Mouse (Mus musculus) adrenal gland, adult 8-10 months (tissue): ENCODE data around the gene Mecom. TPM values are rescaled to one million over a fixed set of nuclear protein-coding genes. Genes with fewer than 3 reads are reported as not detected.

Source experiments
- DNase-seq: peaks from one replicate; pipeline ENCODE4 v3.0.0; 2022
- total RNA-seq, 4 experiments: library from RNA; stranded (reverse); gene quantifications; 2 replicates each; pipeline ENCODE4 v1.2.4; 2022

The Mecom gene
- total RNA-seq, 4 experiments from 2014 or later: 5.9 to 8.9 (median 6.3) TPM

DNA sequence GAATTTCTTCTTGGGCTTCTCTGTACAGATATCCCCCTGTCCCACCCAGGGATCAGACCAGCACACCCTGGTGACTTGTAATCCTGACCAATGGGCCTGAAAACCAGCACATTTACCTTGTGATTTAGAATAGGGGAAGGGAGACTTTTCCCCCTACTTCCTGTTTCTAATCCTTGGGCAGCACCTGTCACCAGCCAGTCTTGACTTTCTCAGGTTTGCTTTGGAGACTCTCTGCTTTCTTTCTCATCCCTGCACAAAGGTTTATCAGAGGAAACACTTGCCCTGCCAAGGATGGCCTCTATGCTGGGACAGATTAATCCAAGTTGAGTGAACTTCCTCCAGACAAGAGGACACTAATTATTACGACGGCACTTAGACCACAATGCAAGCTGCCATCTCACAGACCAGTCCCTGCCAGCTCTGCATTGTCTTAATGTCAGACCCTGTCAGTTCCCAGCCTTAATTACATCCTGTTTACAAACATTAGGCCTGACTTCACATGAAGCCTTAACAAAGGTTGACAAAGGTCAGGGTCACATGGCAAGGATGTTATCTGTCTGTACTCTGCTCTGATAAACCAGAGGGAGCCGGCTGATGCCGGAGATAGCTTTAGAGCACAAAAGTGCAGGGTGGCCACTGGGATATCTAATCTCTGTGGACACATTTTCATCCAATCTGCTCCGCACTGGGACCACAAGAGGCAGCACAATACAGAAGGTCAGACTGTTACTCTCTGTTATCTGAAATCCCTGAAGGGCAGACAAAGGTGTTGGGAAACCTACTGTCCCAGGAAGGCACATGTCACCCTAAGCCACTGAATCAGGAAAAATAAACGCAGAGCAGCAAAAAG is 193.7 kb downstream of the Mecom start:
- DNase-seq: peak; percentile 11

GRCm38 (mm10) chr3:30349279-30349678 is 198.5 kb downstream of the Mecom start:
- DNase-seq: no peak

GRCm38 (mm10) chr3:30344151-30344550 is 203.7 kb downstream of the Mecom start:
- no peak for DNase-seq

GRCm38 (mm10) chr3:30332337-30332736 is 215.5 kb downstream of the Mecom start:
- no peak for DNase-seq

DNA sequence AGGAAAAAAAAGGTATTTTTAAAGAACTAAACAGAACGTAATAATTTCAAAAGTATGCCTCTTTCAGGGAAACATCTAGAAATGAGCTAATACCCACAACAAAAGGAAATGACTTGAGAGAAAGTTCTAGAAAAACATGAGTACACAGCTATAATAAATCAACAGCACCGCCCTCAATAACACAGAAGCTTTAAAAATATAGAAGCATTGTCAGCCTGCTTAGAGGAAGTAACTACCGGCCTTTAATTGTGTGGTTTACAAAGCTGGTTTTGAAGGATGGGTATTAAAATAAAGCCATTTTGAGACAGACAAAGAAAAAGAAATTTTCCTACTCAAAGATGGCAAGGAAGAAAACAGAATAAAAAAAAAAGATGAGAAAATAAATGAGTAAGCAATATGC is 217.3 kb downstream of the Mecom start:
- DNase-seq: no peak

GRCm38 (mm10) chr3:30330021-30330420 is 217.8 kb downstream of the Mecom start:
- DNase-seq: no peak

GRCm38 (mm10) chr3:30314955-30315354 is 232.9 kb downstream of the Mecom start:
- no peak for DNase-seq

DNA sequence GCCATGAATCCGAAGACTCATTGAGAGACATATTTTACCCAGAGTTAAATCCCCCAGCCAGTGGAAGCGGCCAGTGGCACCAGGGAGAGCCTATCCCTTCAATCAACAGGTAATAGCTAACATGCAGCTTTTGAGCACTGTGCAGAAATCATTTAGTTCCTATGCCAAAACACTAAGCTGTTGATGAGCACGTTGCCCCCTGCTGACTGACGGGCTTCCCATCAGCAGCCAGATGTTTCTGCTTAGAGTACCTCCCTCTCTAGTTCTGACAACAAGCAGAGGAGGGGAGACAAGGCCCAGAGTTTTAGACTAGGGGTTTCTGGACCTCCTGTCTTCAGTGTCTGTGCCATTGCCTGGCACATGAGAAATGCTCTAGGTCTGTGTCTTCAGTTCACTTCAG is 239.7 kb downstream of the Mecom start:
- DNase-seq: no peak

GRCm38 (mm10) chr3:30307601-30308000 is 240.2 kb downstream of the Mecom start:
- no peak for DNase-seq

DNA sequence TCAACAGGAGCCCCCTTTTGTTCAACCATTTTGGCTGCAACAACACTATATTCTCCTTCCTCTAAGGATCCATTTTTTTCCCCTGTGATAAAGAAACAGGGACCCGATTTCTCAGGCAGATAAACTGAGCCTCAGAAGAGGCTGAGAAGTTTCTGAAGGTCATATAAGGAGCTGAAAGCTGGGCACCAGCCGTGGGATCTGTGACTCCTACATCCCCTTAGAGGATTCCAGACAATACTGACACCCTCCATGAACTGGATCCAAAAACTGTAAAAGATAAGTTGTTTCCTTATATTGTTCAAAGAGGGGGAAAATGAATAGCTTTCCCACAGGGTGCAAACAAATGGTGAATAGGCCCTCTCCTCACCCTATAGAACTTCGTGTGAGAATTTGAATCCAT is 241.7 kb downstream of the Mecom start:
- no peak for DNase-seq

GRCm38 (mm10) chr3:30299460-30299859 is 248.3 kb downstream of the Mecom start:
- no peak for DNase-seq

- DNase-seq: no peak
Observed at GRCm38 (mm10) chr3:30294433-30294832, 253.4 kb downstream of the Mecom start.

- DNase-seq: no peak
Observed at GRCm38 (mm10) chr3:30286529-30286928, 261.3 kb downstream of the Mecom start.

DNA sequence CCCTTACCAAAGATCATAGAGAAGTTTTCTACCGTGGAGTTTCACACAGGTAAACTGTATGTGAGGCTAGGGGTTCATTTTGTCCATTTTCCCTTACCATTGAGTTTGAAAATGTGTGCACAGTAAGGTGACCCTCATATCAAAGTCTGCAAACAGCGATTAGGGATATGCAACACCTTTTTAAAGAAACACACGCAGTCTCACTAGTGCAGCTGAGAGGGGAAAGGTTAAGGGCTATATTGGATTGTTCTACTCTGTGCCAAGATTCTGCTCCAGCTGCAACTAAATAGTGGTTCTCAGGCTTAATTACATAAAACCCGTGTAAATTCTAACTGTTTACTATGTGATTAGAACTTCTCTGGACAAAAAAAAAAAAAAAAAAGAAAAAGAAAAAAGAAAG is 263.7 kb downstream of the Mecom start:
- DNase-seq: no peak

- DNase-seq: no peak
Observed at GRCm38 (mm10) chr3:30283562-30283961, 264.2 kb downstream of the Mecom start.

- no peak for DNase-seq
Observed at GRCm38 (mm10) chr3:30277569-30277968, 270.2 kb downstream of the Mecom start.

DNA sequence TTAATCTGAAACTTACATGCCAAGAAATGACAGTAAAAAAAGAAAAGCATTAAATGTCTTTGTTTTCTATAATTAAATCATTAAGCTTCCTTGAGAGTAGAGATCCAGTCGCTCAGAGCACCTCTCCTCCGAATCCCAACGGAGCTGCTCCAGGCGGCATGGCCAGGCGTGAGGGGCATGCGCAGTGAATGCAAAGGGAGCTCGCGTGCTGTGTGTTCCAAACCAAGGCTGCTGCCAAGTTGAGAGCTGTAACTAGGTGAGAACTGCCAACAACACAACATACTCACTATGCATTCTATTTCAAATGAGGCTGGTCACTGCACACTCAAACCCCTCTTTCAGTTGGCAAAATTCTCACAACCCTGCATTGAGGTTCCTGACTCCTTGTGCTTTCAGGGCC is 271.7 kb downstream of the Mecom start:
- no peak for DNase-seq

GRCm38 (mm10) chr3:30269253-30269652 is 278.6 kb downstream of the Mecom start:
- DNase-seq: no peak

DNA sequence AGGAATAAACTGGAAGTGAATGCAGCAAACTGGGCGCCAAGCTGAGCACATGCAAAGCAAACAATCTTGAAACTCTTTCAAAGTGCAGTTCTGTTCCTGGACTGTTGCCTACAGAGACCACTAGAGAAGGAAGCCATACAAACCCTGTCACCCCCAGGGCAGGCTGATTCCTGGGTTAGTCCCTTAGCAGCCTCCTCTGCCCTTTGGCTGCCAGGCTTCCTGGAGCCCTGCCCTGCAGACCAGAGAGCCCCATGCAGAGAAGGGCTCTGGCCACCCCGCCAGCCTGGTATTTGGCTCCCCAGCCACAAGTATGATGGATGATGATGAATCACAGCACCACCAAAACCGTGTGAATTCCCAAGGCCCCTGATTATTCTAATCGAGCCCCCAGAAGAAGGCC is 286.9 kb downstream of the Mecom start:
- no peak for DNase-seq

- DNase-seq: no peak
Observed at GRCm38 (mm10) chr3:30258421-30258820, 289.4 kb downstream of the Mecom start.

- no peak for DNase-seq
Observed at GRCm38 (mm10) chr3:30257776-30258175, 290.0 kb downstream of the Mecom start.

GRCm38 (mm10) chr3:30256896-30257295 is 290.9 kb downstream of the Mecom start:
- no peak for DNase-seq

DNA sequence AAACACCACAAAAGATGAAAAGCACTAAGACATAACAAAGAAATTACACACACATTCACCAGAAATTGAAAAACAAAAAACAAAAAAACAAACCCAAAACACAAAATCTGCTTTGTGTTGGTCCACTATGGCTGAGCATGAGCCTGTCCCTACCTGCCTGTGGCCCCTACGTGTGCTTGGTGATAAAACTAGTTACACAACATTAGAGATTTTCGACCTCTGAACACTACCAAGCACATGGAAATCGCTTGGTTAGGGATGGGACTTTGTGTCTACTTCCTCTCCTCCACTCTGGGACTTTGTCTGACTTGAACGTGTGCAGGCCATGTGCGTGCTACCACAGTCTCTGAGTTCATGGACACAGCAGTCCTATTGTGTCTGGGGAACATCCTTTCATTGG is 292.0 kb downstream of the Mecom start:
- DNase-seq: no peak

DNA sequence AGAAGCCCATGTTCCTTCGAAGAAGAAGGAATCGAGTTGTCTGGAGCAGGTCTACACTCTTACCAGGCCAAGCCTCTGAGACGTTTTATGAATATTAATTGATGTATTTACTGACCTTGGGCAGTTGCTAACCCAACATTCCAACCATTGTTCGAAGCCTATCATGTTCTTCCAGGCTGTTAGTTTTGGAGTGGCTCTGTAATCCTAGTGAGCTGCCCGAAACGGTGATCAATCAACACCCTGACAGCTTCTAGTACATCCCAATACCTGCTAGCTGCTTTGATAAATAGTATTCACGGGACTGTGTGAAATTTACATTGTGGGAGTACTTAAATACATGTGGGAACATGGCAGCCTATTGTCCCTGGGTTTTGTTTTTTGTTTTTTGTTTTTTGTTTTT is 293.4 kb downstream of the Mecom start:
- no peak for DNase-seq

- no peak for DNase-seq
Observed at GRCm38 (mm10) chr3:30253714-30254113, 294.1 kb downstream of the Mecom start.
